Mouse (Mus musculus) testis, adult 2 months (tissue): ENCODE results near the gene Mcm5. TPM values are rescaled to one million over a fixed set of nuclear protein-coding genes. Genes with fewer than 3 reads are reported as not detected.

Source experiments
- H3K27ac ChIP-seq: fragments of 200-500 bp; 2 replicates; pipeline ENCODE4 v1.5.1; 2012; ENCODE audit warnings: low read depth, low read length; ENCODE audit not compliant: control insufficient read depth, insufficient read depth
- H3K27me3 ChIP-seq: fragments of 200-500 bp; 2 replicates; pipeline ENCODE4 v1.6.1; 2012; ENCODE audit warnings: mild to moderate bottlenecking, low read length, moderate library complexity; ENCODE audit not compliant: control insufficient read depth, insufficient read depth
- H3K36me3 ChIP-seq: fragments of 200-500 bp; 2 replicates; pipeline ENCODE4 v1.6.1; 2012; ENCODE audit warnings: mild to moderate bottlenecking, low read length; ENCODE audit not compliant: control insufficient read depth, insufficient read depth
- H3K4me1 ChIP-seq: fragments of 200-500 bp; 2 replicates; pipeline ENCODE4 v1.6.1; 2012; ENCODE audit warnings: low read length; ENCODE audit not compliant: control insufficient read depth, insufficient read depth
- H3K4me3 ChIP-seq: fragments of 200-500 bp; 2 replicates; pipeline ENCODE4 v1.5.1; 2012; ENCODE audit warnings: low read depth, mild to moderate bottlenecking, low read length, moderate library complexity, mixed read lengths; ENCODE audit not compliant: control insufficient read depth
- CTCF ChIP-seq: fragments of 200-500 bp; IDR thresholded peaks from 2 replicates; pipeline ENCODE4 v1.5.1; 2012; ENCODE audit warnings: low read depth, mild to moderate bottlenecking, inconsistent platforms, low read length, moderate library complexity; ENCODE audit not compliant: control insufficient read depth, insufficient read depth, insufficient replicate concordance
- POLR2A ChIP-seq: fragments of 200-500 bp; IDR thresholded peaks from 2 replicates; pipeline ENCODE4 v1.6.1; 2012; ENCODE audit warnings: low read depth, mild to moderate bottlenecking, inconsistent platforms, low read length, moderate library complexity; ENCODE audit not compliant: control insufficient read depth
- polyA plus RNA-seq: library from polyadenylated mRNA; depleted of rRNA; stranded (reverse); fragments of >200 nt; gene quantifications from 2 replicates; pipeline ENCODE4 v1.2.3, GENCODE M21; 2012

The Mcm5 gene
- polyA plus RNA-seq, 1 experiment, result 18.6 TPM

GRCm38 (mm10) chr8:75071627-75072346 lies 37.6 kb upstream of the Mcm5 start:
- Histone ChIP-seq H3K4me3 (no peak overlapping the region), H3K4me1 (no peaks in the 10 kb centered on the region), H3K27me3 (no peaks in the 10 kb centered on the region), H3K27ac (no peak overlapping the region), H3K36me3 (peaks cover 3% of the 10 kb centered on the region; the same call in 1 of the 2 replicates)
- TF ChIP-seq POLR2A, result no peak
- TF ChIP-seq CTCF, result peak; percentile 70; the same call in 1 of the 2 replicates

- H3K4me3 ChIP-seq, result no peak overlapping the region
- no peaks in the 10 kb centered on the region for H3K27me3 ChIP-seq
- H3K36me3 ChIP-seq, result no peaks in the 10 kb centered on the region
- TF ChIP-seq POLR2A (no peak), CTCF (no peak)
- H3K4me1 ChIP-seq, result 0 out of 2 replicates have a peak, but pooled peaks cover 2% of the 10 kb centered on the region
- no peak overlapping the region for H3K27ac ChIP-seq
Observed at GRCm38 (mm10) chr8:75074876-75075275, 34.5 kb upstream of the Mcm5 start.

GRCm38 (mm10) chr8:75078215-75078614 lies 31.2 kb upstream of the Mcm5 start:
- H3K4me3 ChIP-seq, result no peak overlapping the region
- no peak for TF ChIP-seq CTCF
- TF ChIP-seq POLR2A, result no peak
- no peaks in the 10 kb centered on the region for H3K27me3 ChIP-seq
- no peaks in the 10 kb centered on the region for H3K36me3 ChIP-seq
- H3K4me1 ChIP-seq, result 0 out of 2 replicates have a peak, but pooled peaks cover 2% of the 10 kb centered on the region
- H3K27ac ChIP-seq, result no peak overlapping the region

- Histone ChIP-seq H3K27ac (no peak overlapping the region), H3K4me3 (no peak overlapping the region), H3K36me3 (no peaks in the 10 kb centered on the region), H3K4me1 (peaks cover 4% of the 10 kb centered on the region), H3K27me3 (no peaks in the 10 kb centered on the region)
- no peak for TF ChIP-seq CTCF
Observed at GRCm38 (mm10) chr8:75078851-75079250, 30.5 kb upstream of the Mcm5 start.

GRCm38 (mm10) chr8:75081364-75082040 lies 27.9 kb upstream of the Mcm5 start:
- peaks cover 4% of the 10 kb centered on the region for H3K4me1 ChIP-seq
- H3K27me3 ChIP-seq, result no peaks in the 10 kb centered on the region
- no peaks in the 10 kb centered on the region for H3K36me3 ChIP-seq
- H3K4me3 ChIP-seq, result no peak overlapping the region
- TF ChIP-seq CTCF, result no peak
- TF ChIP-seq POLR2A, result no peak
- no peak overlapping the region for H3K27ac ChIP-seq

GRCm38 (mm10) chr8:75082181-75082805 lies 27.1 kb upstream of the Mcm5 start:
- Histone ChIP-seq H3K4me1 (peaks cover 4% of the 10 kb centered on the region), H3K4me3 (no peak overlapping the region), H3K27me3 (no peaks in the 10 kb centered on the region), H3K27ac (no peak overlapping the region), H3K36me3 (no peaks in the 10 kb centered on the region)
- no peak for TF ChIP-seq POLR2A
- TF ChIP-seq CTCF, result no peak

- H3K36me3 ChIP-seq, result no peaks in the 10 kb centered on the region
- TF ChIP-seq POLR2A (no peak), CTCF (no peak)
- peak overlapping the region; percentile 59 for H3K4me3 ChIP-seq
- H3K27ac ChIP-seq, result peak overlapping the region; percentile 59; the same call in 1 of the 2 replicates
- no peaks in the 10 kb centered on the region for H3K27me3 ChIP-seq
- H3K4me1 ChIP-seq, result peaks cover 4% of the 10 kb centered on the region
Observed at GRCm38 (mm10) chr8:75083846-75084245, 25.5 kb upstream of the Mcm5 start.
